Mouse (Mus musculus) lung, postnatal 0 days (tissue): ENCODE results near the gene Insig2.

ENCODE experiments used
- CTCF ChIP-seq: IDR thresholded peaks from 2 replicates; pipeline ENCODE4 v1.5.1; 2016; ENCODE audit warnings: antibody characterized with exemption, mild to moderate bottlenecking
- EP300 ChIP-seq: IDR thresholded peaks from 2 replicates; pipeline ENCODE4 v1.6.1; 2016; ENCODE audit warnings: antibody characterized with exemption, mild to moderate bottlenecking, control low read depth

GRCm38 (mm10) chr1:121290340-121290739 lies 42.0 kb downstream of the Insig2 start:
- TF ChIP-seq CTCF = no peak
- no peak for TF ChIP-seq EP300
